Mouse (Mus musculus) adrenal gland (tissue): Measurements from ENCODE around the gene Ttyh1.

Source experiments
- intact Hi-C: fragments of 180-260 bp; cut with DNase I; formaldehyde crosslinking; loops from one replicate; pipeline ENCODE4 v1.15.1; 2025
- long read RNA-seq, 2 experiments: library from polyadenylated mRNA; unstranded; transcript quantifications; one replicate each; pipeline ENCODE4 v2.0.0; 2020; ENCODE audit warnings: borderline replicate concordance in 1 of 2; ENCODE audit not compliant: insufficient replicate concordance in 1 of 2

Ttyh1 gene
- long read RNA-seq, experiment 1, result 0 reads
- long read RNA-seq, experiment 2, result 0 reads

- intact Hi-C loops, result no loop called here
These were observed at the start of gene Ttyh1 for GRCm38 (mm10) chr7:4119344-4119902. Gene Ttyh1, plus strand, starts transcription at chr7:4119408.

GRCm38 (mm10) chr7:4071066-4071465 lies 48.1 kb upstream of the Ttyh1 start:
- intact Hi-C loops, result no loop called here

GRCm38 (mm10) chr7:4073144-4073543 lies 46.1 kb upstream of the Ttyh1 start:
- intact Hi-C loops, result no loop called here

GRCm38 (mm10) chr7:4079511-4079910 lies 39.7 kb upstream of the Ttyh1 start:
- intact Hi-C loops, result no loop called here

- intact Hi-C loops, result no loop called here
These were observed 38.7 kb upstream of the Ttyh1 start for GRCm38 (mm10) chr7:4080552-4080951.

GRCm38 (mm10) chr7:4081706-4082105 lies 37.5 kb upstream of the Ttyh1 start:
- intact Hi-C loops, result no loop called here

GRCm38 (mm10) chr7:4082804-4083203 lies 36.4 kb upstream of the Ttyh1 start:
- intact Hi-C loops, result no loop called here

GRCm38 (mm10) chr7:4084161-4084560 lies 35.0 kb upstream of the Ttyh1 start:
- intact Hi-C loops, result no loop called here

- intact Hi-C loops, result no loop called here
These were observed 33.6 kb upstream of the Ttyh1 start for GRCm38 (mm10) chr7:4085562-4085961.

- intact Hi-C loops, result no loop called here
These were observed 31.8 kb upstream of the Ttyh1 start for GRCm38 (mm10) chr7:4087238-4087895.

GRCm38 (mm10) chr7:4087896-4088480 lies 31.2 kb upstream of the Ttyh1 start:
- intact Hi-C loops, result no loop called here

- intact Hi-C loops, result no loop called here
These were observed 30.5 kb upstream of the Ttyh1 start for GRCm38 (mm10) chr7:4088679-4089078.

- intact Hi-C loops, result no loop called here
These were observed 28.0 kb upstream of the Ttyh1 start for GRCm38 (mm10) chr7:4091170-4091569.

GRCm38 (mm10) chr7:4098301-4098700 lies 20.9 kb upstream of the Ttyh1 start:
- intact Hi-C loops, result no loop called here

- intact Hi-C loops, result no loop called here
These were observed 20.4 kb upstream of the Ttyh1 start for GRCm38 (mm10) chr7:4098832-4099231.

GRCm38 (mm10) chr7:4101144-4101543 lies 18.1 kb upstream of the Ttyh1 start:
- intact Hi-C loops, result no loop called here

GRCm38 (mm10) chr7:4103411-4103810 lies 15.8 kb upstream of the Ttyh1 start:
- intact Hi-C loops, result loop anchor here (1.0 kb wide), 1 partner anchor 42 kb away; no protein-coding TSS in a partner anchor

GRCm38 (mm10) chr7:4111766-4112165 lies 7.4 kb upstream of the Ttyh1 start:
- intact Hi-C loops, result no loop called here

GRCm38 (mm10) chr7:4117050-4117814 lies 2.0 kb upstream of the Ttyh1 start:
- intact Hi-C loops, result no loop called here

GRCm38 (mm10) chr7:4119976-4120921 lies 1.0 kb downstream of the Ttyh1 start:
- intact Hi-C loops, result no loop called here
